Mouse (Mus musculus) hindbrain, embryonic 13.5 days (tissue): ENCODE results near the gene 4932438H23Rik. TPM values are rescaled to one million over a fixed set of nuclear protein-coding genes. Genes with fewer than 3 reads are reported as not detected.

Source experiments
- ATAC-seq: fragments of 200-750 bp; cut with Nextera tagmentation; 2 replicates; pipeline ENCODE4 v1.8.0; 2017; ENCODE audit warnings: moderate TSS enrichment; ENCODE audit not compliant: low FRiP score
- H3K27ac ChIP-seq: fragments of 300-500 bp; sonication (generic); 2 replicates; pipeline ENCODE4 v1.5.1; 2015; ENCODE audit warnings: inconsistent platforms, mild to moderate bottlenecking, moderate library complexity
- H3K27me3 ChIP-seq: fragments of 300-500 bp; sonication (generic); 2 replicates; pipeline ENCODE4 v1.6.1; 2015; ENCODE audit warnings: mild to moderate bottlenecking, inconsistent platforms
- H3K36me3 ChIP-seq: fragments of 300-500 bp; sonication (generic); 2 replicates; pipeline ENCODE4 v1.6.1; 2015; ENCODE audit warnings: mild to moderate bottlenecking, inconsistent platforms
- H3K4me1 ChIP-seq: fragments of 300-500 bp; sonication (generic); replicated peaks from 2 replicates; pipeline ENCODE4 v1.6.1; 2015; ENCODE audit warnings: inconsistent platforms
- H3K4me2 ChIP-seq: fragments of 300-500 bp; sonication (generic); 2 replicates; pipeline ENCODE4 v1.6.1; 2015; ENCODE audit warnings: inconsistent platforms, mild to moderate bottlenecking, moderate library complexity
- H3K4me3 ChIP-seq: fragments of 300-500 bp; sonication (generic); 2 replicates; pipeline ENCODE4 v1.5.1; 2015; ENCODE audit warnings: mild to moderate bottlenecking, inconsistent platforms
- H3K9ac ChIP-seq: fragments of 300-500 bp; sonication (generic); 2 replicates; pipeline ENCODE4 v1.6.1; 2015; ENCODE audit warnings: mild to moderate bottlenecking, inconsistent platforms
- H3K9me3 ChIP-seq: fragments of 300-500 bp; sonication (generic); 2 replicates; pipeline ENCODE4 v1.6.1; 2016; ENCODE audit warnings: inconsistent platforms
- WGBS: fragments of 180-500 bp; shearing (Covaris S2); methylation state at CpG from one replicate; pipeline ENCODE4 v1.1.7; 2015; 5-methylcytosine and 5-hydroxymethylcytosine counted together
- polyA plus RNA-seq: library from polyadenylated mRNA; unstranded; fragments of >200 nt; fragmentation: Nextera tagmentation; extraction: Ambion mirVana; gene quantifications from 2 replicates; pipeline ENCODE4 v1.2.1, GENCODE M21; 2015

The 4932438H23Rik gene
- 0.83 and 0.99 TPM in 2 replicates for polyA plus RNA-seq

GRCm38 (mm10) chr16:91095022-91095421 lies at the start of gene 4932438H23Rik:
4932438H23Rik (minus strand) TSS chr16:91095122.
- WGBS = 89% methylated on average over 8 of the region's 8 CpGs
- no peak within 1 kb of the TSS for H3K4me2 ChIP-seq
- no peak for ATAC-seq
- H3K36me3 ChIP-seq = no peaks in the 10 kb centered on the region
- H3K9ac ChIP-seq = no peak within 1 kb of the TSS
- H3K27ac ChIP-seq = no peak within 1 kb of the TSS
- H3K4me3 ChIP-seq = no peak within 1 kb of the TSS
- H3K27me3 ChIP-seq = peaks cover 50% of the 10 kb centered on the region
- H3K9me3 ChIP-seq = no peaks in the 10 kb centered on the region
- H3K4me1 ChIP-seq = peaks cover 12% of the 10 kb centered on the region

DNA sequence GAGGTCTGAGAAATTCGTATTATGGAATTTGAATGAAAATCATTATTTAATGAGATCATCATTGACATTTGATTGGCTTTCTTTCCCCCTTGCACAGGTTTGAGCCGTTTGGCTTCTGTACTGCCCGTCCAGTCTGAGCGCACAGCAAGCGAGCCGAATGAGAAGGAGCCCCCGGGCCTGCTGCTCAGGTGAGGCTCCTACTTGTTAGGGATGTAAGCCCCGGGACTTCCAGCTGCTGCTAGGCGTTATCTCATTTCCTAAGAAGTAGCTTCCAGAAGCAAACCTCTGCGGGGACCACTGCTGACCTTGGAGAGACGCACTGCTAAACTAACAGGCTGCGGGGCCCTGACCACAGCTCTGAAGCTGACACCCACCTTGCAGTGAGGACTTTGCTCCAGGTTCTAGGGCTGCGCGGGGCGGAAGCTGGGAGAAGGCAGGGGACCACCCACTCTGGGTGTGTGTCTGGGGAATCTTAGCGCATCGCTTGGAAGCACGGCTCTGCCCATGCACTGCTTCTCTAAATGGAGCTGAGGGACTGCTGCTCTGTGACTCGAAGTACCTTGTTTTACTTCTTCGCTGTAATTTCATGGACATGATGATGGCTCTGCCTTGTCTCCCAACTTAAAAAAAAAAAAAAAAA lies 46.2 kb upstream of the 4932438H23Rik start:
- Histone ChIP-seq H3K27ac (no peak overlapping the region), H3K4me2 (no peak overlapping the region), H3K9me3 (peaks cover 18% of the 10 kb centered on the region), H3K9ac (no peak overlapping the region), H3K36me3 (no peaks in the 10 kb centered on the region), H3K4me3 (no peak overlapping the region), H3K27me3 (peaks cover 92% of the 10 kb centered on the region), H3K4me1 (peaks cover 19% of the 10 kb centered on the region)
- no peak for ATAC-seq
- WGBS = 26% methylated on average over 20 of the region's 20 CpGs

DNA sequence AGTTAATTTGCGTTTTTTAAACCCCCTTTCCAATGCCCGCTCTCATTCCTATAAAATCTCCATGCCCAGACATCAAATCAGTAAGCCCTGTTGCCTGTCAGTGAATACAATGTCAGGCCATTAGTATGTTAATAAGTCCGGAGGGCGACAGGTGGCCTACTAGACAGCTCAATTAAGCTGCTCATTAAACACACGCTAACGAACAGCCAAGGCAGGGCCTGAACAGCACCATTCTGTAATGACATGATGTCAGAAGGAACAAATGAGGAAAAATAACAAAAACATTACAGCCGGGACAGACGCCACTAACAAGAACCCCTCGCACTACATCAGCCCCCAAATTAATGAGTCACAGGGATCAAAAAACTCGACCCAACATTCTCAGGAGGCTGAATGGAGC lies 45.5 kb upstream of the 4932438H23Rik start:
- peak; percentile 94 for ATAC-seq
- no peak overlapping the region for H3K4me3 ChIP-seq
- H3K27me3 ChIP-seq = peaks cover 92% of the 10 kb centered on the region

DNA sequence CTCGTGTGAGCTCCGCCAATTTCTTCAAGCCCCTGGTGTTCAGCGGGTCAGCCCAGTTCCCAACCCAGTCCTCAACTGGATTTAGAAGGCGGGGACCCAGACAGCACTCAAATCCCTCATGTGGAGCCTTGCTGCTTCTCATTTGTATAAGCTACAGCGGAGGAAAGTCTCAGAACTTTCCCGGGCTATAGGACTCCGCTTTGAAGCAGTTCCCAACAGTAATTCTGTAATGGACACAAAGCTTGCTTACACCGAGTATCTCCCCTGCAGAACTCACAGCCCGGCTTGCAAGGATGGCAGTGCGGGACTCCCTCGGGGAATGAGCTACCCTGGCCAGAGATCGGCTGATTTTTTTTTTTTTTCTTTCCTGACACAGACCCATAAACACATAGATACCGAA lies 45.1 kb upstream of the 4932438H23Rik start:
- ATAC-seq = peak; percentile 17; the same call in 1 of the 2 replicates
- peak overlapping the region; percentile 16 for H3K4me2 ChIP-seq
- H3K9ac ChIP-seq = no peak overlapping the region
- H3K4me1 ChIP-seq = peaks cover 19% of the 10 kb centered on the region
- no peaks in the 10 kb centered on the region for H3K36me3 ChIP-seq
- H3K27ac ChIP-seq = no peak overlapping the region
- peaks cover 94% of the 10 kb centered on the region for H3K27me3 ChIP-seq
- H3K9me3 ChIP-seq = peaks cover 16% of the 10 kb centered on the region
- H3K4me3 ChIP-seq = no peak overlapping the region
- 7% methylated on average over 13 of the region's 13 CpGs for whole genome bisulfite sequencing

More for the DNA sequence above, 45.5 kb upstream of the 4932438H23Rik start:
- peak overlapping the region; percentile 16 for H3K4me2 ChIP-seq
- H3K9me3 ChIP-seq = peaks cover 18% of the 10 kb centered on the region
- H3K36me3 ChIP-seq = no peaks in the 10 kb centered on the region
- H3K9ac ChIP-seq = no peak overlapping the region
- WGBS = 9% methylated on average over 10 of the region's 10 CpGs
- no peak overlapping the region for H3K27ac ChIP-seq
- H3K4me1 ChIP-seq = peaks cover 19% of the 10 kb centered on the region

- ATAC-seq = peak; percentile 65; the same call in 1 of the 2 replicates
- Histone ChIP-seq H3K4me2 (0 out of 2 replicates have a peak overlapping the region, but pooled peaks have one; percentile 16), H3K36me3 (no peaks in the 10 kb centered on the region), H3K9ac (no peak overlapping the region), H3K9me3 (peaks cover 11% of the 10 kb centered on the region), H3K27ac (no peak overlapping the region), H3K4me3 (no peak overlapping the region), H3K4me1 (peaks cover 19% of the 10 kb centered on the region), H3K27me3 (peaks cover 94% of the 10 kb centered on the region)
- 21% methylated on average over 10 of the region's 10 CpGs for WGBS
These were observed 44.6 kb upstream of the 4932438H23Rik start for GRCm38 (mm10) chr16:91139481-91139880.

- peaks cover 3% of the 10 kb centered on the region; the same call in 1 of the 2 replicates for H3K9me3 ChIP-seq
- ATAC-seq = no peak
- H3K27ac ChIP-seq = no peak overlapping the region
- H3K9ac ChIP-seq = no peak overlapping the region
- 96% methylated on average over 3 of the region's 3 CpGs for WGBS
- H3K27me3 ChIP-seq = peaks cover 93% of the 10 kb centered on the region
- no peak overlapping the region for H3K4me3 ChIP-seq
- H3K36me3 ChIP-seq = no peaks in the 10 kb centered on the region
- H3K4me1 ChIP-seq = peaks cover 19% of the 10 kb centered on the region
- no peak overlapping the region for H3K4me2 ChIP-seq
These were observed 43.8 kb upstream of the 4932438H23Rik start for GRCm38 (mm10) chr16:91138736-91139135.

DNA sequence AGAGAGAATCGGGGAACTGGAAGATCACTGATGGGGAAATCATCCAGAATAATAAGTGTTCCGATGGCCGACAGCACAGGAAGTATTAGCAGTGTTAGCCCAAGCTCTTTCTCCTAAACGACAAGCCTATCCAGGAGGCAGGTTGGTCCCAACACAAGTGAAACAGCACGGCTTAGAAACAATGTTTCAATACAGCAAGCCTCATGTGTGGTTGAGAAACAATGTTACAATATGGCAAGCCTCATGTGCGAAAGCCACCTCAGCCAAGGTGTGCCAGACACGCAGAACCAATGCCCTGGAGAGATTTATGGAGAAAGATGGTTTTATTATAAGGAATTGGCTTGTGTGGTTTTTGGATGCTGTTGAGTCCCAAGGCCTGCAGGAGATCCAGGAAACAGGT lies 43.2 kb upstream of the 4932438H23Rik start:
- no peak overlapping the region for H3K9ac ChIP-seq
- H3K9me3 ChIP-seq = peaks cover 3% of the 10 kb centered on the region; the same call in 1 of the 2 replicates
- peaks cover 93% of the 10 kb centered on the region for H3K27me3 ChIP-seq
- H3K36me3 ChIP-seq = no peaks in the 10 kb centered on the region
- WGBS = 95% methylated on average over 7 of the region's 7 CpGs
- no peak overlapping the region for H3K4me3 ChIP-seq
- H3K27ac ChIP-seq = no peak overlapping the region
- no peak for ATAC-seq
- no peak overlapping the region for H3K4me2 ChIP-seq
- H3K4me1 ChIP-seq = peaks cover 19% of the 10 kb centered on the region

DNA sequence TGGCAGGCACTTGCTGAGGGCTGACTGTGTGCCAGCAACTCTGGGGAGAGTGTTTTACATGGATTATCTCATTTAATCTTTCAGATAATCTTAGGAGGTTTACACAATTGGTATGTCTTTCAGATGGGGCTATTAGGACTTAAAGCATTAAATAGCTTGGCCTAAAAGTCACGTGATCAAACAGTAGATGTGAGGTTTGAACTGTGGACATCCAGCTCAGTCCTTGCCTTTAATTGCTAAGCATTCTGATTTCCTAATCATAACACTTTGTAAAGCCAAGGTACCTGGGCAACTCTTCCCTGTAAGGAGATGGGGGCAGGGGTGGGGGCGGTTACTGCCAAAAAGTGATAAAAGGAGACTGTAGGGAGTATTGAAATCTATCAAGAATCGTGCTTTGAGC lies 41.7 kb upstream of the 4932438H23Rik start:
- 84% methylated on average over 3 of the region's 3 CpGs for WGBS
- H3K4me3 ChIP-seq = no peak overlapping the region
- no peak overlapping the region for H3K9ac ChIP-seq
- H3K27ac ChIP-seq = no peak overlapping the region
- H3K27me3 ChIP-seq = peaks cover 93% of the 10 kb centered on the region
- no peak for ATAC-seq
- peaks cover 3% of the 10 kb centered on the region; the same call in 1 of the 2 replicates for H3K9me3 ChIP-seq
- H3K36me3 ChIP-seq = no peaks in the 10 kb centered on the region
- no peak overlapping the region for H3K4me2 ChIP-seq
- peaks cover 19% of the 10 kb centered on the region for H3K4me1 ChIP-seq

DNA sequence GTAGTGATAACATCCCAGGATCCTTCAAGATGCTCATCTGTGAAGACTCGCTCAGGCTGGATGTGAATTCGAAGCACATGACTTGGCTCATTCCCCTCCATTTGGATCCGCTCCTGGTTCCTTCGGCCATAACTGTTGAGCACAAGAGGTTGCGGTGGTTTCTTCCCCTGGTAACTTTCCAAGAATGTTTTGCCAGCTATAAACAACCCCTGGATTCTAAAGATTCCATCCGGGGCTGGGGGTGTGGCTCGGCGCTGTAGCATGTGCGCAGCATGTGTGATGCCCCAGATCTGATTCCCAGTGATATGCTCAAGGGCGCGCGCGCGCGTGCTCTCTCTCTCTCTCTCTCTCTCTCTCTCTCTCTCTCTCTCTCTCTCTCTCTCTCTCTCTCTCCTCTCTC lies 35.0 kb upstream of the 4932438H23Rik start:
- no peak overlapping the region for H3K4me2 ChIP-seq
- H3K9ac ChIP-seq = no peak overlapping the region
- no peak overlapping the region for H3K4me3 ChIP-seq
- H3K27me3 ChIP-seq = peaks cover 93% of the 10 kb centered on the region
- WGBS = 93% methylated on average over 15 of the region's 15 CpGs
- no peaks in the 10 kb centered on the region for H3K4me1 ChIP-seq
- no peak for ATAC-seq
- no peaks in the 10 kb centered on the region for H3K9me3 ChIP-seq
- H3K27ac ChIP-seq = no peak overlapping the region
- H3K36me3 ChIP-seq = no peaks in the 10 kb centered on the region

DNA sequence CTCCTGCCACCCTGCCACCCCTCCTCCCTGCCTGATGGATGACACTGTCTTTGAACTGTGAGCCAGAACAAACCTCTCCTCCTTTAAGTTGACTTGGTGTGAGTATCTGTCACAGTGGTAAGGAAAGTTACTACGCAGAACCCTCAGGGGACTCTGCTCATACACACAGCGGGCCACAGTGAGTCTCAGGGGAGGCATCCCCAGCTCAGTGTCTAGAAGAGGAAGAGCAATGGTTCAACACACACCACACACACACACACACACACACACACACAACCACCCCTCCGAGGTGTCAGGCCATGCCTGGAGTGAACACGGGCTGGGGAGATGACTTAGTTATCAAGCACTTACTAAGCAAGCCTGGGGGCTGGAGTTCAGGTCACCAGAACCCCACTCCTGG lies 33.5 kb upstream of the 4932438H23Rik start:
- H3K4me1 ChIP-seq = no peaks in the 10 kb centered on the region
- no peak overlapping the region for H3K4me3 ChIP-seq
- H3K9me3 ChIP-seq = no peaks in the 10 kb centered on the region
- WGBS = 88% methylated on average over 4 of the region's 4 CpGs
- H3K27ac ChIP-seq = no peak overlapping the region
- no peaks in the 10 kb centered on the region for H3K36me3 ChIP-seq
- no peak overlapping the region for H3K9ac ChIP-seq
- H3K27me3 ChIP-seq = peaks cover 87% of the 10 kb centered on the region
- H3K4me2 ChIP-seq = no peak overlapping the region
- ATAC-seq = no peak

- Histone ChIP-seq H3K4me1 (no peaks in the 10 kb centered on the region), H3K9ac (no peak overlapping the region), H3K4me3 (no peak overlapping the region), H3K27ac (no peak overlapping the region), H3K4me2 (no peak overlapping the region), H3K27me3 (peaks cover 78% of the 10 kb centered on the region), H3K36me3 (no peaks in the 10 kb centered on the region), H3K9me3 (no peaks in the 10 kb centered on the region)
- WGBS = 86% methylated on average over 8 of the region's 8 CpGs
- no peak for ATAC-seq
These were observed 32.0 kb upstream of the 4932438H23Rik start for GRCm38 (mm10) chr16:91126734-91127524.

GRCm38 (mm10) chr16:91124256-91124655 lies 29.3 kb upstream of the 4932438H23Rik start:
- H3K36me3 ChIP-seq = no peaks in the 10 kb centered on the region
- no peak for ATAC-seq
- peaks cover 65% of the 10 kb centered on the region for H3K27me3 ChIP-seq
- H3K4me3 ChIP-seq = no peak overlapping the region
- no peak overlapping the region for H3K4me2 ChIP-seq
- 76% methylated on average over 3 of the region's 3 CpGs for WGBS
- H3K27ac ChIP-seq = no peak overlapping the region
- H3K4me1 ChIP-seq = peaks cover 8% of the 10 kb centered on the region; the same call in 1 of the 2 replicates
- no peak overlapping the region for H3K9ac ChIP-seq
- no peaks in the 10 kb centered on the region for H3K9me3 ChIP-seq
